Mouse (Mus musculus): ENCODE measurements around the gene Cald1.
A peak's percentile ranks its signal among the peaks of the same experiment; 100 is the strongest.

The Cald1 gene

DNA sequence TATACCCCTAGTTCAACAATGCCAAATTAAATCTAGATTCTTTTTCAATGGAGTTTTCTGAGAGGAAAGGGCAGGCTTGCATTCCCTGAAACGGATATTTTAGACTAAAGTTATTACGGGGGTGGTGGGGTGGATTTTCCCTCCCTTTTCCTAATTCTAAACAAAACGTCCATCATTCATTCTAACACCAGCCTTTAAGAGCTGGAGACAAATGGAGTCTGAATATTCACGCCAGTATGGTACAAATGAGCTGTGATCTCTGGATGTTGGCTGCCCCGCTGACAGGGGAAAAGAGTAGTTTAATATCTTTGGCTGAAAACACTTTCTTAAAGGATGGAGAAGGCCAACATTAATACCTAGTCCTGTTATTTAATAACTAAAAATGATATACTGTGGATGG lies 66.4 kb downstream of the Cald1 start:
- no peak for DNase-seq (ENCODE audit: low spot score)

DNA sequence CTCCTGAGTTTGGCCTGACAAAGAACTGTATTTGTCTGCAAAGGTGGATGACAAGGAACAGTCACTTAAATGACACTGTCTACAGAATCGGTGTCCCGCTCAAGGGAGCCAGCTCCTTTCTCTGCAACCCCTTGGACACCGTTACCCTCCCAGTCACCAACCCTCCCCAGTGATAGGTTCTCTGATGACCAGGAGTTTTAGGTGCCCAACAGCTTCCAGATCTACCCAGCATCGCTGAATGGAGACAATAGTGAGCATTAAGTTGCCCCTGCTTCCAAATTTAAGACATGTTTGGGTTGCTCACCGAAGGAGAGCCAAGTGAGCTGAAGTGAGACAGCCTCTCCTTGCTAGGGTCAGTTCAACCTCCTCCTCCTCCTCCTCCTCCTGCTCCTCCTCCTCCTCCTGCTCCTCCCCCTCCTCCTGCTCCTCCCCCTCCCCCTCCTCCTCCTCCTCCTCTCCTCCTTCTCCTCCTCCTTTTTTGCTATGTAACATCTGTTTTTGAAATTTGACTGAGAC lies 70.5 kb downstream of the Cald1 start:
- no peak for DNase-seq (ENCODE audit: low spot score)

DNA sequence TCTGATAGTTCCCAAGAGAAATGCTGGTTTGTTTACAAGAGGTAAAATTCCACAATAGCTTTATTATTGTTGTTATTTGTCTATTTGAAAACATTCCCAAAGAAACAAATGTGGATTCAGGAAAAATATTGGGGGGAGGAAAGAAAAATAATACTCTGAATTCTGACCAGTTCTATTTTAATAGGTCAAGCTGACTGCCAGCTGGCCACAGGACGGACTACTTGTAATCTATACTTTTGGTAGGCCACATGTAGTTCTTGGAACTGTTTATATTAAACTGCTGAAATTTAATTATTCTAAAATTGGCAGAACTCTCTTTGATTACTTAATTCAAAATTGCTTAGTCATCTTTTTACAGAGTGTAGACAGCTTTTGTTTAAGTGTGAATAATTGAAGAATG lies 73.1 kb downstream of the Cald1 start:
- no peak for DNase-seq (ENCODE audit: low spot score)

DNA sequence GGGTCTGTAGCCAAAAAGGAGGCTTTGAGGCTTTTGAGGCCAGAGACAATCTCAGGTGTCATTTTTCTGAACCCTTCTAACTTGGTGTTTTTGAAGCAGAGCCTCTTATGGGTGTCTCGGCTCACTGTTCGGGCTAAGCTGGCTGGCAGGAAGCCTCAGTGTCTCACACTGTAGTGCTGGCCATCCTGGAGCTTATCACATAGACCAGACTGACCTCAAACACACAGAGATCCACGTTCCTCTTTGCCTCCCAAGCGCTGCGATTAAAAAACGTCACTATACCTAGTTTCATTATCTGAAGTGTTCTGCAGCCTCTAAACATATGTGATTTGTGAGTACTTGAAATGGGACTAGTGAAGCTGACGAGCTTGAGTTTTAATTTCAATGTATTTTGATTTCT lies 76.1 kb downstream of the Cald1 start:
- no peak for DNase-seq (ENCODE audit: low spot score)

DNA sequence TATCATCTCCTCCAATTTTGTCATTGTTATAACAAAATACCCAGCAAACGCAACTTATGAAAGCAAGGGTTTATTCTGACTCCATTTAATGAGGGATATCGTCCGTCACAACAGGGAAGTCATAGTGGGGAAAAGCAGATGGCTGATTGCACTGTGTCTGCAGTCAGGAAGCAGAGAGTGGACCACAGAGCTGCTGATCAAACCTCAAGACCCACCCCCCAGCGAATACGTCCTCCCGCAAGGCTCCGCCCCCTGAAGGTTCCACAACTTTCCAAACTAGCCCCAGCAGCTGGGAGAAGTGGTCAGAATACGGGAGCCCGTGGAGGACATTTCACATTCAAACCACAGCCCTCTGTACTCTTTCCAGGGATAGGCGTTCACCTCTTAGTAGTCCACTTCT lies 76.6 kb downstream of the Cald1 start:
- DNase-seq (ENCODE audit: low spot score) = no peak

DNA sequence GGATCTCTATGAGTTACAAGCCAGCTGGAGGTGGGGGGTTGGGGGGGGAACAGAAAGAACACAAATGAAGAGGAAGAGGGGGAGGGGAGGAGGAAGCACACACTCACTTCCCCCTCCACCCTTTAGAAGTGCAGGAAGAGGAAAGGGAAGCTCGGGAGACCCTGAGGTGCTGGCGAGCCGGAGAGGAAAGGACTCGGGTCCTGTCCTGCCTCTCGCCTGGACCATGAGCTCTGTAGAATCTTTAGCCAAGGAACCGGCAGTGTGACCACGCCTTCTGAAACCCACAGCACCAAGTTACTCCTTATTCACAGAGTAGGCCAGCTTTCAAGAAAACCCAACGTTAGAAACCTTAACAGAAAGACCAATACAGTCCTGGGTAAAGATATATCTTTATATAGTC lies 83.8 kb downstream of the Cald1 start:
- no peak for DNase-seq (ENCODE audit: low spot score)

DNA sequence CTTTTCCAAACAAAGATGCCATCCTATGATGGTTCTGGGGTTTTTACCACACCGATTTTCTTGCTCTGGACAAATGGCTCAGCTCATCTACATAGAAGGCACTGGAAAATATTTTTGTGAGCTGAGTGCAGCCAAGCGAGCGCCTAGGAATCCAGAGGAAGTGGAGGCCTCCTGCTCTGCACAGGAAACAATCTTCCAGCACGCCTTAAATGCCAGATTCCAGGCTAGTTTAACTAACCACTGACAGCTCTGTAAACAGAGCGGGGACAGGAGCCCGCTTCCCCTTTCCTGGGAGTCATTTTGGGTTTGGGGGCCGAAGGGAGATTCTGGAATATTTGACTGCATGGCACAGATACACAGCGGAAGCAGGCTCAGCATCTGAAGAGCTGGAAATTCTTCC lies 86.6 kb downstream of the Cald1 start:
- DNase-seq (ENCODE audit: low spot score) = no peak

DNA sequence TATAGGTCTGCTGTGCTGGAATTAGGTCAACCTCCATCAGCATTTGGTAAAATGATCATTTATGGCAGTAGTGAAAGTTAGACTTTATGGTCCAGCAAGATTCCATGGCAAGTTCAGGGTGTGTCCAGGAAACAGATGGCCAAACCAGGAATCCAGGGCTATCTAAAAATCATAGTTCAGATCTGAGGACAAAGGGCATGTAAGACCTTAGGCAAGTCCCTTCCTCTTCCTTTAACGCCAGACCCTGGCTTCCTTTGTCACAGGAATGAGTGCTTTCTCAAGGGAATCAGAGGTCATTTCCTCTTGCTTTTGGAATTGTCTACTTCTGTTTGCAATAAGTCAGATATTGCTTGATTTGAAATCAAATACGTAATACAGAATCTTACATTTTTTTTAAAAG lies 90.7 kb downstream of the Cald1 start:
- no peak for DNase-seq (ENCODE audit: low spot score)

DNA sequence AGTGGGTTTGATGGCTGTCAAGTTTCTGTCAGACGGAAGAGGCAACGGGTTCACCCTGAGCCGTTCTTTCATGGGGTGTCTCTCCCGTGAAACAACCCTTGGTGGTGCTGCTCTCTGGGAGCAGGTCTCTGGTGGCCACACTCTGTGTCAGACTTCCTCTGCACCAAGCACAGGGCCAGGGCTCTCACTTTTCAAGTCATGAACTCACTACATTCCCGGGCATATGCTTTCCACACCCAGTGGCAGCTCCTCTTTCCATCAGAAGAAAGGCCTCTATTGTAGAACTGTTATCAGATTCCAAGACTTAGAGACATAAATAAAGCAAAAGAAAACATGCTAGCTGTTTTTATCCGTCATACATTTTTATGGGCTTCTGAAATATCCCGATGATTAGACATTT lies 93.1 kb downstream of the Cald1 start:
- no peak for DNase-seq (ENCODE audit: low spot score)

DNA sequence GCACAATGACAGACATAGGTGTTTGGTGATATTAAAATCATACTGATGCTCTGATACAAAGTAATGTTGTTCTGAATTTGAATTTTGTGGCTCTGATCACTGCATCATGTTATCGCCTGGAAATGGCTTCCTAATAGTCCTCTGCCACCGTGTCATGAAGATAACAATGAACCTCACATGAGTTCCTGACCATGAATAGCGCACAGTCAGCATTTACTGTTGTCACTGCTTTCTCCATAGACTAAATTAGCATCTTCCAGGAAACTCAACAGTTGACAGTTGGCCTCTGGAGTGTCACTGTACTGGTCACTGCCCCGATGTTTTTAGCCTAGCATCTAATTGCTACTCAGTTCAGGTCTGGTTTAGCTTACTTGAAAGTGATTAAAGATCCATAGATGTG lies 95.8 kb downstream of the Cald1 start:
- DNase-seq (ENCODE audit: low spot score) = no peak

DNA sequence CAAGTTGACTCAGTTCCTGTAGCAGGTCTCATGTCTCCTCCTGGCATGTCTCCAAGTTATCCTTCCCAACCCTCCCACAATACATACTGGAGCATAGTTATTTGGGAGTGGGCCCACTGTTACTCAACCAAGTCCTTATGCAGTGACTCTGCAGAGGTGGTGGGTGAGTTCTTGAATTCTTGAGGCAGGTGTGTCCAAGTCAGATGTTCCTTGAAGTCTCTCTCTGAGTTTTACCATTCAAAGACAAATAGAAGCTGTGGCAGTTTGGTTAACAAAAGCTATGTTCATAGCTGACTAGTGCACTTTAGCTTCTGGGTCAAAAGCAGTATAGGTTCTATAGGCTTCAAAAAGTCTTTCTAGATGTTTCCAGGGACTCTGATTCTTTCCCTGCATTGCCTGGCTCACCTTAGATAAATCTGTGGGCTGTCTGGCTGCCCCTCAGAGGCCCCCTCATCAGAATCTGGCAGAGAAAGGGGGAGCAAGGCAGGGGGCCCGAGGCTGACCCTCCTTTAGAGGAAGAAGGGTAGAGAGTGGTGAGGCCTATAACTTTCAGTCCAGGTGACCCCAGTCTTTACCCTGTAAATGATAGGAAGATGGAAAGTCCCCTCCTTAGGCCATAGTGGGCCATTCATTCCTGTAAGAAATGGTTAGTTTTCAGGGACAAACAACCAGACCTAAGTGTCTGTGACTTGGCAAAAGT lies 105.3 kb downstream of the Cald1 start:
- no peak for DNase-seq (ENCODE audit: low spot score)

DNA sequence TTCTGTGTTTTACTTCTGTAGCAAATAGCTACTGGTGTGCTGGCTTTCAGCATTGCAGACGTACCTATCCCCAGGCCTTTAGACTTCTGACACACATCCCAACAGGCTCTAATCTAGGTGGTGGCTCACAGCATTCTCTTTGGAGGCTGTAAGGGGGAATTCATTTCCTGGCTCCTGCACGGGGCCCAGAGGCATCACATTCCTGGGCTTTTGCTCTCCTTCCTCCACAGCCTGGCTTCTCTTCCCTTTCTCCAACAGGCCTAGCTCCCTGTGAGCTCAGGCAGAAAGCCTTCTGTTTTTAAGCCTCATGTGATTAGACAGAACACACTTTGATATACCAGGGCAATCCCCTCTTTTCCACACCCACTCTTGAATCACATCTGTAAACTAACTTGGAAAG lies 109.2 kb downstream of the Cald1 start:
- DNase-seq (ENCODE audit: low spot score) = no peak

DNA sequence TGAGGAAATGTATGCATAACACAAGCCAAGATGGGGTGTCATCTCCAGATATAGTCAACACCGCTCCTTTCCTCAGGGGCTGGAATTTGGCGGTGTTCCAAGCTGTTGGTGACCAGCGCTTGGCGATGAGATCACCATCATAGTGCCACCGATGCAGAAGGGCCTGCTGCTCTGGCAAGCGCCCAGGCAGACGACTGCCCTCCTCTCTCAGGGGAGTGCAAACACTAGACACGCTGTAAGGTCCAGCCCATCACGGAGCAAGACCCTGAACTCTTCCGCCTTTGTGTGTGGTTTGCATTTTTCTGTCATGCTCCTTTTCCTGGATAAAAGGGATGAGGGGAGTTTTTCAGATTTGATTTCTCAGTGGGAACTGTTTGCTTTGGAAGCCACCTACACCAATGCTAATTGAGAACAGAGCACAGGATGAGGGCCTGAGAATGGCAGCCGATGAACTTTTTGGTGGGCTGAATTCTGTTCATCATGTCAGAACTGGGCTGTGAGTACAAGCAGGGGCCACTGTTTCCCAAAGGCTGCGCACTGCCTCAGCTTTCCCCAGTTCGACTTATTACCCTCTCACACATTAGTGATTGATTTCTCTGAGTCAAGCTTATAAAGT lies 110.5 kb downstream of the Cald1 start:
- peak; percentile 25 for DNase-seq (ENCODE audit: low spot score)

DNA sequence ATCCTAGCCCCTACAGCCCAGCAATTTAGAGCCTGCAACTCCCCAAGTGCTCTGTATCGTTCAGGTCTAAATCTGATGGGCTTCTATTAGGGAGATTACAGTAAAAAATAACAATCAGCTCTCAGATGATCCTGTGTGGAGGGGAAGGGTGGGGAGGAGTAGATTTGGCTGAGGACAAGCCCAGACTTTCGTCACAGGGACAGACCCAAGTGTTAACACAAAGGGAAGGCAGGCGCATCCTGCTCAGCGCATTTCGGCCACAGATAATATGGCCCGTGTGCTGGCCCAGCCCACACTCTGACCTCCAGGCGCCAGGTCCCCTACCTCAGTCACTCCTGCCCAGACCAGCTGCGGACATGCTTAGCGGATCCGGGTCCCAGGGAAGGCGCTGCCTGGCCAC lies 111.0 kb downstream of the Cald1 start:
- DNase-seq (ENCODE audit: low spot score) = peak; percentile 32

DNA sequence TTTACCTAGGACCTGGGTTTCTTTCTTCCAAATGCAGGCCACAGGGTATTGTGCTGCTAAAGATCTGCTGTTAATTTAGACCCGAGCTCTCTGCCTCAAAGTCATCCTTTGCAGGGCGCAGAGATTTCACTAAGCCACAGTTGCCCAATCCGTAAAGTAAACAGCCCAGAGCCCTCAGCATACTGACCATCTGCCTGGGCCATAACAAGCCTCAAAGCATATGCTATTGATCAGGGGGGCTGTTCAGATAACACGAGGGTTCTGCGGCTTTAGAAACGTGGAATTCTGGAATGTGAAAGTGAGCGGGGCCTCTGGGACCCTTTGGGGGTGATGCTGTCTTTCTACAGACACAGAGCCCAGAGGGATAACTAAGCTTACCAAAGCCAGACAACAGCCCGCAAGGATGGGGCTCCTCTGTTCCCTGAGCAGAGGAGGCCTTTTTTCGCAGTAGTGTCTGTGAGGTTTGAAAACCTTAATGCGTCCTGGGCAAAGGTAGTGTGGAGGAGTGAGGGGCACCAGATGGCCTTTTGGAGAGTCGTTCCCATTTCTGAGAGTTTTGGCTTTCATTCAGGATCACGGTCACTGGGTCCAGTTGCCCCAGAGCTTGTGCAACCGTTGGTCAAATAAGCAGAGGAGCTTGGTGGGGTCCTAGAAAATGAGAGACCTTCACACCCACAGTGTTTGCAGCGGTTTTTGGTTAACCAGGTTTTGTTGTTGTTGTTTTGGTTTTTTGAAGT lies 111.8 kb downstream of the Cald1 start:
- no peak for DNase-seq (ENCODE audit: low spot score)

DNA sequence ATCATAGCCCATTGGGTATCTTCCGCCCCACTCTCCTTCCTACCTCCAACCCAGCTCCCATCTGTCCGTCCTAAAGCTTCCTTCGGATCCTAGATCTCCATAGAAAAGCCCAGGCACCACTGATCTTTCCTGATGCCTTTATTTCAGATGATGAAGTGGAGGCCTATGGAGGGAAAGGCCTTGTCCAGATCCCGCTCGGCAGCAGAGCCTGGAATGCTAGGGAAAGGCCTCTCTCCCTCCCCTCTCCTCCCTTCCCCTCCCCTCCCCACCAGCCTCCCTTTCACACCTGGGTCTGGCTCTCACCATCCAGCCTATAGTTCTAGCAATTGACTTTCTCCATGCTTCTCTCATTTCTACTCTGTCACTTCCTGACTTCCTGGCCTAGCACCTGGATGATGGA lies 112.5 kb downstream of the Cald1 start:
- no peak for DNase-seq (ENCODE audit: low spot score)

DNA sequence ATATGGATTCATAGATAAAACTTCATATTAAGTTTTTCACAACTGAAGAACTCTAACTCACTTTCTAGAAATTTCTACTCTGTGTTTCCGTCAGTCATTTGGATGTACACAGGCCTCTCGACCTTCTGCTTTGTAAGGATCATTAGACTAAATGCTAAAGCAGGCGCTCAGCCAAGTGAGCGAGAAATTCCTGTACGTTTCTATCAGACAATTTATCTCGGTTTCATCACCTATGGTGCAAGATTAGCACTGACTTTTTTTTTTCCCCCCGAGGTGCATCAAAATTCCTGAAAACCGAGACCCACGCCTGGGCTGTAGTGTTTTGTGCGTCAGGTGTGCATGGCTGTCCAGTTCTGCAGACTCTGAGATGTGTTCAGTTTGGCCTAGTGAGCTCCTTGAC lies 113.3 kb downstream of the Cald1 start:
- DNase-seq (ENCODE audit: low spot score) = no peak

DNA sequence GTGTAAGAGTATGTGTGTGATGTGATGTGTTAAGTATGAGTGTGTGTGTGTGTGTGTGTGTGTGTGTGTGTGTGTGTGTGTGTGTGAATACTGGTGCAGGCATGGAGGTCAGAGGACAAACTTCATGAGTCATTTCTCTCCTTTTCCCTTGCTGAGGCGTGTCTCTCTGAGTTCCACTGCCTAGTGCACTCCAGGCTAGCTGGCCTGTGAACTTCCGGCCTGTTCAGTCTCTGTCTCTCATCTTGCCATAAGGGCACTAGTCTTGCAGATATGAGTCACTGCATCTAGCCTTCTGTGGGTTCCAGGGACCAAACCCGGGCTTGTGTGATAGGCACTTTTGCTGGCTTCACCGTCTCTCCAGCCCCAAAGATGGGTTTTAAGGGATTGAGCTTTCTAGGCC lies 114.9 kb downstream of the Cald1 start:
- DNase-seq (ENCODE audit: low spot score) = no peak

DNA sequence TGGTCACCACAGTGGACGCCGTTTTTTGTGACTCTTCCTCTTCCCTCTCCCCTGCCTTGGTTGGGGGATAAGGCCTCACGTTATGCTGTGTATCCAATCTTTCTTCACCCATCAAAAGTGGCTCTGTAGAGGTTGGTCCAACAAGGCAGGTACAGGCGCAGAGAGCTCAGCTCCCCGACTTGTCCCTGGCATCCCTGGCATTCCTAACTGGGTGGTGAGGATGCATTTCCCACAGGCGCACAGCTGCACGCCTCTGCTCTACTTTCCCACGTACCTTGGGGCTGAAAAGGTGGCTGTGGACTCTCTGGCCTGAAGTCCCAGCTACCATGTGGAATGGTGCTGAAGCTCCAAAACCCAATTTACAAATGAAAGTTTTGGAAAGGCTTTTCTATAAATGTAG lies 115.5 kb downstream of the Cald1 start:
- DNase-seq (ENCODE audit: low spot score) = no peak

DNA sequence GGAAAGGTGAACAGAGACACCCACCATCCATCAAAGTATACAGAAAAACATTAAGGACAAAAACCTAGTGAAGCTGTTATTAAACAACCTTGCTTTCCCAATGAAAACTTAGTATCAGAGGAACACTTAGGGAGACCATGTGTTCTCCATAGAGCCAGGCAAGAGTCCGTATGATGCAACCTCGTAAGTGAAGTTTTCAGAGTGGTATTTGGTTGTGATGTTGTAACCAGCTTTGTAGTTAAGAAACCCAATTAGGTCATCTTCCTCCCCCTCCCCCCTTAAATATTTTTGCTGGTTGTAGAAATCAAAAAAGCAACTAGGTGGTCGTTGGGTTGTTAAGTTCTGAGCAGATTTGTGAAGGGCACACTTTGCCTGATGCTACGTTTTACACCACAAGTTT lies 116.3 kb downstream of the Cald1 start:
- no peak for DNase-seq (ENCODE audit: low spot score)

DNA sequence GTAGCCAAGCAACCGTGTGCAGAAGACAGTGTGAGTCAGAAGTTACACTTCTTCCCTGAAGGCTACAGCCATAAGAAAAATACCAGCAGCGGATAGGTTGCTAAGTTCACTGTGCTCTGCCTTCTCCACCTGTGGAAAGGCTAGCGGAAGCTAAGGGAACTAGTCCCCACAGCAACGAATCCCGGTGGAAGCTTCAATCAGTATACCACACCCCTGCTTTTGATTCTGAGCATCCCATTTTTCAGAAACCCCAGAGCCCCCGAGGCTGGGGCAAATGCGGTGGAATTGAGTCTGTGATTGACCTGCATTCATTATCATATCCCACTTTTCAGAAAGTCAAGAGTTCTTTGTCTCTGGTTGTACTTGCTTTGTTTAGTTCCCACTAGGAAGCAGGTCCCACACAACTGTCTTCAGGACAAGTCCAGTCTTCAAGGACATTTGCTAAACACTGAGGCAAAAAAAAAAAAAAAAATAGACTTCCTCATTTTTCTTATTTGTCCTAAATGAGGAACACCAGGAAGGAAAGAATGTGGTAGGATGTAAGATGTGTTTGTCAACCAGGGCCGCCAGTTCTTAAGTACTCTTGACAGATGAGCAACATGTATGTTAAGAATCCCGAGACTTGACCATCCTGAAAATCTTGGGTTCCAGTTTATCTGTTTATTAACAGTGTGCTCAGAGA lies 118.0 kb downstream of the Cald1 start:
- DNase-seq (ENCODE audit: low spot score) = no peak

DNA sequence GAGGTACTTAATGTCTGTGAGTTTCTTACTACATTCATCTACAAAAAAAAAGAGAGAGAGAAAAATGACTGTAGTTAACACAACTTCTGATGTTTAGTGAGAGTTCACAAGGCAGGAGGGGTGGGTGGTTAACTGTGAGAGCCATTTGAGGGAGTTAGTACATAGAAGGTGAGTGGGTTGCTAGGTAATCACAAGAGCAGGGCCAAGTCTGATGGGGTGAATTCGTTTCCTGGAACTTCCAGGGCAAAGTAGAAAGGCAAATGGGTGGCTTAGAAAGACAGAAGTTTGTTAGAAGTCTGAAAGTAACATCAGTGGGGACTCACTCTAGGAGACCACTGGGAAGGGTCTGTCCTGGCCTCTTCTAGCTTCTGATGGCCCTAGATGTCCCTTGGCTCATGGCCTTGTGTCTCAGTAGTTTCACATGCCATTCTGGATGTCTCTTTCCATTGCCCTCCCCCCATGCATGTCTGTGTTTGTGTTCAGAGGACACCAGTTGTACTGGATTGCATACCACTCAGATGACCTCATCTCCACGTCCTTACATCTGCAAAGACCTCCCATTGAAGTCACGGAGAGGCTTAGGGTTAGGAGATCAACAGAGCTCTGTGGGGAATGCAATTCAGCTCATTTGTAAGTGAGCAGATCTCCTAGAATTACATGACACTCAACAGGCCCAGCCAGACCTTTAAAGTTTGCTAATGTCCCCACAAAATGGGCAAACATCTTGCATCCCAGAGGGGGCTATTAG lies 118.8 kb downstream of the Cald1 start:
- no peak for DNase-seq (ENCODE audit: low spot score)

Data from ovary, postnatal 36 days (tissue).